Mouse (Mus musculus) spleen, adult 10 weeks (tissue): Measurements from ENCODE around the gene Tpm3. TPM values are rescaled to one million over a fixed set of nuclear protein-coding genes. Genes with fewer than 3 reads are reported as not detected.

Experiments
- polyA plus RNA-seq: library from polyadenylated mRNA; stranded (reverse); fragments of 350-450 nt; fragmentation: Illumina TruSeq; extraction: RNeasy Lipid Tissue Mini Kit (QIAGEN cat#74804); gene quantifications from one replicate; pipeline ENCODE4 v1.2.3, GENCODE M21; 2015; ENCODE audit warnings: low replicate concordance; ENCODE audit not compliant: insufficient read depth

Gene Tpm3
- polyA plus RNA-seq: 559 TPM

DNA sequence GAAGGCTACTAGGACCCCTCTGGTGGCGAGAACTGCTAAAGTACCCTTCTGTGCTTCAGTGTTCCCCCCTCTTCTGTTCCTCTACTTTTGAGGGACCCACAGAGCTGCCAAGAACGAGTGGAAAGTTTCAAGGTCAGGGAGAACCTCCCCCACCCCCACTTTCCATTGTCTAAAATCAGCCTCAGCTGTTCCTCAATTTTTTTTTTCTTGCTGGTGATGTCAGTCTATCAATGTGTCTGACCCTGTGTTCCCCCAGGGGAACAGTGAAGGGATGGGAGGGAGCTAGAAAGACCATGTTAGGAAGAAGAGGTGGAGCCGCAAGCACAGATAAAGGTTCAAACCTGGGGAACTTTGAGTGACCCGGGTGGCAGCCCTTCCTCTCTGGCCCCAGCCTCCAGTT lies at the start of gene Tpm3:
TSS of gene Tpm3 (plus strand) at position 356 of the 400 bp plus-strand sequence.

DNA sequence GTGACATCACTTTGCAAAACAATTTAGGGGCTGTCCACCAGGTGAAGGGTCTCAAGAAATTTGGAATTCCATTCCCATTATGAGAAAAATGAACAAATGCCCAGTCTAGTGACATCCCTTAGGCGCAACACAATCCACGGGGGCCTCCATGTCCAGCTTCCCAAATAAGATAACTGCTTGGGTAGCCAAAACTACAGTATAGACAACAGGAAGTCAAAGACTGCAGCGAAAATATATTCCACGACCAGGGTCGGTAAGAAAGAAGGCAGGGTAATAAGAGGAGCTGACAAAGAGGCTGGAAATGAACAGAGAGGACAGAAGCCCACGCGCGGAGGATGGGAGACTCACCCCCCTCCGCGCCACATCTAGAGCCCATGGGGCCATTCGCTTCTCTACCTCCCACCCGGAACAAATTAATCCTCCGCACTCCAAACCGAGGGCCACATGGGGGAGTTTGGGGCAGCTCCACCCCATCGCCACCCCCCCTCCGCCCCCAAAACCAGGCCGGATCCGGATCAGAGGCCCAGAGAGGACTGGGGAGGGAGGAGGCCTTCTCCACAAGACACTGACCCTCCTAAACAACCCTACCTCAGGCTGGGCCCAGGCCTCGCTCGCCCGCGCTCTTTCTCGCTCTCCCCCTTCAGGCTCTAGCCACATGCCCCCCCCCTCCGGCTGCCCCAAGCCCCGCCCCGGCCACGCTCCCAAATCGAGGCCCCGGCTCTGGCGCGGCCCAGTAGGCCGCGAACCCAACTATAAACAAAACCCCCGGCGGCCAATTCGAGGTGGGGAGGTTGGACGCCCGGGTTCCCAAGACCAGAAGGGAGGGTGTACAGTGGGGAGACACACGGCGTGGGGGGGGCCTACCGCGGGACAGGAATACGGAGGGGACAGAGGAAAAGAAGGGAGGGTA lies 20.8 kb upstream of the Tpm3 start, which contains the start of gene 4933434E20Rik:
TSS of gene 4933434E20Rik (plus strand) at position 196 of the 910 bp plus-strand sequence.

DNA sequence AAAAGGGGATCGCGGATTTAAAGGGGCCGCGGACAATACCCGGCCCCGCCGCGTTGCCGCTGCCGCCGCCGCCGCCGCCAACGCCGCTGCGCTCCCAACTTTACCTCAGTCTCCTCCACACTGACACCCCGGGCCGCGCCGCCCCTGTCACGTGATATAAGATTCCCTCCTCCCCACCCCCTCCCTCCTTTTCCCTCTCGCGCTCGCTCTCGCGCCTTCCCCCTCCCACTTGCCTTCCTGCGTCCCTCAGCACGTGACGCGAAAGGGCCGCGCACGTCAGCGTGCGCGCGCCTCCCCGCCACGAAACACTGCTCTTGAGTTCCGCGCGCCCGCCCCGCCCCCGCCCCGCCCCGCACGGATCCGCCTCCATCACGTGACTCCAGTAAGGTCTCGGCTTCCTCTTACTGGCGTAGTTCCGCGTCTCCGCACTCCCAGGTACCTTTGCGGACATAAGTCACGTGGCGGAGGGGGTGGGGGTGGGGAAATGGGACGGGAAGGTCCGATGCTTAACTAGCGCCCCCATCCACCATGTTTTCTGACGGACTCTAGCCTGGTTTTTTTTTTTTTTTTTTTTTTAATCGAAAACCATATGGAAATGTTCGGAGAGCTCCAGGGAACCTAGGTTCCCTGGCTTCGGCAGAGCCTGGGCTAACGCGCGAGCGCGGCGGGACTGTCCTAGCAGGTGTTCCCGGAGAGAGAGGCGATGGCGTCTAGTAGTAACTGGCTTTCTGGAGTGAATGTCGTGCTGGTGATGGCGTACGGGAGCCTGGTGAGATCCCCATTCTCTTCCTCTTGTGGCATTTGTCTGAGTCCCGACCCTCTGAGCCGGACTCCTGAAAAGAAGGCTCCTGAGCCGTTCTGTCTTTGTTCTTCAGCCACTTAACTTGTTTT lies 19.9 kb upstream of the Tpm3 start, which contains the start of gene Ubap2l:
TSS of gene Ubap2l (minus strand) at position 278 of the 891 bp plus-strand sequence.

DNA sequence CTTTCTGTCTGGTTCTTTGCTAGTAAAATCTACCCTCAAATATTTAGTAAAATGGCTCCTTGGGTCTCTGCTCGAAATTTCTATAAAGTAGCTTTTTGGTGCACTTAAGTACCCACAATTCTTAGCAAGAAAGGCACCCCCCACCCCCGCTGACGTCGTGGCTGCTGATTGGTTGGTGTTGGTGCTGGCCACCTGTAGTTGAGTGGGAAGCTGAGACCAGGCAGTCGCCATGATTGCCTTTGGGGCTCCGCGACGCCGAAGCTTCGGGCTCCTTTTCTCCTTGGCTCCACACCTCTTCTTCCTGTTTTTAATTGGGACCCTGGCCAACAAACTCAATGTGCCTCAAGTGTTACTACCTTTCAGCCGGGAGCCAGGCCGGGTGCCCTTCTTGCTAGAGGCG lies 31.5 kb downstream of the Tpm3 start, which contains the start of gene Nup210l:
TSS of gene Nup210l (plus strand) at position 195 of the 400 bp plus-strand sequence.

Other genes starting within 250 kb of the Tpm3 start
- 4.4 TPM for gene She, start 241.3 kb upstream of the Tpm3 start, polyA plus RNA-seq
- 30.9 TPM for gene Il6ra, start 159.5 kb upstream of the Tpm3 start, polyA plus RNA-seq
- gene Atp8b2, start 109.1 kb upstream of the Tpm3 start, polyA plus RNA-seq: 73.4 TPM
- gene Hax1, start 73.9 kb upstream of the Tpm3 start, polyA plus RNA-seq: 81.9 TPM
- gene 4933434E20Rik, start 21.0 kb upstream of the Tpm3 start, polyA plus RNA-seq: 139 TPM
- 173 TPM for gene Ubap2l, start 20.0 kb upstream of the Tpm3 start, polyA plus RNA-seq
- gene Nup210l, start 31.5 kb downstream of the Tpm3 start, polyA plus RNA-seq: 1.8 TPM
- 14,060 TPM for gene Rps27, start 141.0 kb downstream of the Tpm3 start, polyA plus RNA-seq
- 13.1 TPM for gene Rab13, start 141.0 kb downstream of the Tpm3 start, polyA plus RNA-seq
- gene Jtb, start 158.9 kb downstream of the Tpm3 start, polyA plus RNA-seq: 132 TPM
- gene Creb3l4, start 170.9 kb downstream of the Tpm3 start, polyA plus RNA-seq: 0.46 TPM
- 66.4 TPM for gene Slc39a1, start 175.5 kb downstream of the Tpm3 start, polyA plus RNA-seq
- 98.9 TPM for gene Crtc2, start 181.5 kb downstream of the Tpm3 start, polyA plus RNA-seq
- 39.4 TPM for gene Dennd4b, start 192.5 kb downstream of the Tpm3 start, polyA plus RNA-seq
- gene Gatad2b, start 220.5 kb downstream of the Tpm3 start, polyA plus RNA-seq: 33.2 TPM